Comparison of ENCODE assay signal across 25 mouse cellular contexts in genomic region chr5:149217524-149218357, GRCm38 (mm10). TPM values are rescaled to one million over a fixed set of nuclear protein-coding genes. Genes with fewer than 3 reads are reported as not detected.
A peak's percentile ranks its signal among the peaks of the same experiment; 100 is the strongest.
DNase-seq lines count a peak whose midpoint lies in the region; ATAC-seq and TF ChIP-seq lines count a peak whose summit lies in the region.
"Had no signal": no experiment of that assay in that cellular context is flagged by ENCODE, and none has a peak within 500 bp of the region (broad histone marks: within the 10 kb centered on the region; RNA-seq: fewer than 3 reads in every experiment).

No protein-coding gene starts in this region.

- dilution Hi-C loops in CH12.LX (cut with MboI; ENCODE audit: extremely low pct_ligation_motif_present, extremely low pct_unique_long_range_greater_than_20kb, low sequenced_read_pairs), result no loop called here

- TF ChIP-seq CTCF in CH12.LX (conservative IDR thresholded peaks at IDR 0.05 in 1 of 2, IDR thresholded peaks at IDR 0.05 in 1 of 2; ENCODE audit: low read depth in 2 of 2, low read length in 2 of 2), result no peak

- no peaks in the 10 kb centered on the region for H3K4me1 ChIP-seq in embryonic facial prominence, embryonic 15.5 days
- no peaks in the 10 kb centered on the region for H3K4me1 ChIP-seq in embryonic facial prominence, embryonic 10.5 days
- 0 out of 2 replicates have a peak, but pooled peaks cover 2% of the 10 kb centered on the region for H3K4me1 ChIP-seq in kidney, embryonic 16.5 days (ENCODE audit: insufficient read depth, low read length)
- no peaks in the 10 kb centered on the region for H3K4me1 ChIP-seq in kidney, embryonic 15.5 days
- H3K4me1 ChIP-seq in CH12.LX (ENCODE audit: control insufficient read depth in 1 of 2, insufficient read depth in 2 of 2), result peaks cover 0 to 4% of the 10 kb centered on the region in 2 experiments; a peak in 1 of 4 replicates
- peaks cover 53% of the 10 kb centered on the region for H3K4me1 ChIP-seq in liver, embryonic 13.5 days (replicated peaks)
- no peaks in the 10 kb centered on the region for H3K4me1 ChIP-seq in hindbrain, embryonic 16.5 days (ENCODE audit: control insufficient read depth, insufficient read depth, low read depth, low read length)
- H3K4me1 ChIP-seq: stomach, embryonic 15.5 days had no signal

- H3K4me2 ChIP-seq in embryonic facial prominence, embryonic 15.5 days (replicated peaks), result no peak overlapping the region
- H3K4me2 ChIP-seq in kidney, embryonic 16.5 days (replicated peaks; ENCODE audit: low read depth, low read length), result no peak overlapping the region
- no peak overlapping the region for H3K4me2 ChIP-seq in kidney, embryonic 15.5 days
- no peak overlapping the region for H3K4me2 ChIP-seq in CH12.LX (ENCODE audit: insufficient read depth, low read depth, poor library complexity, severe bottlenecking)
- peak overlapping the region; percentile 8; the same call in 1 of the 2 replicates for H3K4me2 ChIP-seq in liver, embryonic 13.5 days
- no peak overlapping the region for H3K4me2 ChIP-seq in hindbrain, embryonic 16.5 days (ENCODE audit: low read length)
- H3K4me2 ChIP-seq: heart, embryonic 13.5 days; hindbrain, embryonic 14.5 days; lung, embryonic 14.5 days; stomach, embryonic 15.5 days had no signal

- no peaks in the 10 kb centered on the region for H3K79me2 ChIP-seq in CH12.LX (replicated peaks; ENCODE audit: control insufficient read depth, extremely low read depth, insufficient read depth, poor library complexity, severe bottlenecking)

- TF ChIP-seq POLR2A in CH12.LX (IDR thresholded peaks at IDR 0.05; ENCODE audit: low read depth, low read length), result peak; percentile 34; the same call in 1 of the 2 replicates

- no peak overlapping the region for H3K9ac ChIP-seq in embryonic facial prominence, embryonic 15.5 days
- no peak overlapping the region for H3K9ac ChIP-seq in kidney, embryonic 16.5 days (replicated peaks; ENCODE audit: low read length)
- no peak overlapping the region for H3K9ac ChIP-seq in kidney, embryonic 15.5 days
- no peak overlapping the region for H3K9ac ChIP-seq in CH12.LX (ENCODE audit: insufficient read depth, low read depth)
- H3K9ac ChIP-seq in liver, embryonic 13.5 days, result no peak overlapping the region
- no peak overlapping the region for H3K9ac ChIP-seq in hindbrain, embryonic 16.5 days (ENCODE audit: low read depth, low read length)
- H3K9ac ChIP-seq: heart, embryonic 13.5 days; hindbrain, embryonic 14.5 days; lung, embryonic 14.5 days; stomach, embryonic 15.5 days had no signal

- WGBS in embryonic facial prominence, embryonic 15.5 days, result 76% methylated on average over 6 of the region's 6 CpGs
- WGBS in embryonic facial prominence, embryonic 10.5 days, result 82% methylated on average over 6 of the region's 6 CpGs
- WGBS in kidney, embryonic 16.5 days, result 74% methylated on average over 6 of the region's 6 CpGs
- WGBS in kidney, embryonic 15.5 days, result 85% methylated on average over 6 of the region's 6 CpGs
- WGBS in liver, embryonic 13.5 days (ENCODE audit: insufficient replicate concordance), result 43% methylated on average over 6 of the region's 6 CpGs
- 86% methylated on average over 6 of the region's 6 CpGs for WGBS in hindbrain, embryonic 16.5 days

- H3K27ac ChIP-seq in embryonic facial prominence, embryonic 15.5 days (replicated peaks), result no peak overlapping the region
- no peak overlapping the region for H3K27ac ChIP-seq in embryonic facial prominence, embryonic 10.5 days (replicated peaks)
- no peak overlapping the region for H3K27ac ChIP-seq in kidney, embryonic 16.5 days (ENCODE audit: low read length)
- no peak overlapping the region for H3K27ac ChIP-seq in kidney, embryonic 15.5 days
- no peak overlapping the region for H3K27ac ChIP-seq in CH12.LX (ENCODE audit: insufficient read depth, low read depth)
- peak overlapping the region; percentile 47 for H3K27ac ChIP-seq in liver, embryonic 13.5 days
- no peak overlapping the region for H3K27ac ChIP-seq in hindbrain, embryonic 16.5 days (ENCODE audit: low read depth, low read length)
- H3K27ac ChIP-seq: heart, embryonic 13.5 days; hindbrain, embryonic 14.5 days; kidney, postnatal 0 days; left cerebral cortex, adult 2 months; stomach, embryonic 15.5 days had no signal

- H3K27me3 ChIP-seq in embryonic facial prominence, embryonic 15.5 days, result no peaks in the 10 kb centered on the region
- no peaks in the 10 kb centered on the region for H3K27me3 ChIP-seq in embryonic facial prominence, embryonic 10.5 days (replicated peaks; ENCODE audit: low read depth, poor library complexity, severe bottlenecking)
- no peaks in the 10 kb centered on the region for H3K27me3 ChIP-seq in kidney, embryonic 16.5 days (ENCODE audit: insufficient read depth, low read length)
- H3K27me3 ChIP-seq in kidney, embryonic 15.5 days, result no peaks in the 10 kb centered on the region
- no peaks in the 10 kb centered on the region for H3K27me3 ChIP-seq in CH12.LX (replicated peaks)
- H3K27me3 ChIP-seq in liver, embryonic 13.5 days, result no peaks in the 10 kb centered on the region
- no peaks in the 10 kb centered on the region for H3K27me3 ChIP-seq in hindbrain, embryonic 16.5 days (replicated peaks; ENCODE audit: control insufficient read depth, insufficient read depth, low read length)
- H3K27me3 ChIP-seq: heart, embryonic 13.5 days; Patski; stomach, embryonic 15.5 days had no signal

- no peak for TF ChIP-seq RAD21 in CH12.LX (IDR thresholded peaks at IDR 0.05; ENCODE audit: low read depth, low read length)

- in situ Hi-C loops in CH12.LX (cut with MboI; ENCODE audit: low pct_ligation_motif_present, low pct_unique_long_range_greater_than_20kb, low sequenced_read_pairs), result no loop called here

- ATAC-seq in embryonic facial prominence, embryonic 15.5 days (ENCODE audit: insufficient number of reproducible peaks, low FRiP score, low TSS enrichment, low read depth), result 0 out of 2 replicates have a peak, but pooled peaks have one; percentile 25
- 0 out of 2 replicates have a peak, but pooled peaks have one; percentile 39 for ATAC-seq in kidney, embryonic 16.5 days (ENCODE audit: low FRiP score, low TSS enrichment)
- ATAC-seq in kidney, embryonic 15.5 days (replicated peaks; ENCODE audit: low FRiP score), result no peak
- peak; percentile 56 for ATAC-seq in liver, embryonic 13.5 days (ENCODE audit: low read depth)
- ATAC-seq in hindbrain, embryonic 16.5 days, result no peak
- ATAC-seq: forebrain, embryonic 16.5 days; Patski had no signal

- peaks cover 41% of the 10 kb centered on the region for H3K36me3 ChIP-seq in embryonic facial prominence, embryonic 15.5 days
- peaks cover 53% of the 10 kb centered on the region for H3K36me3 ChIP-seq in embryonic facial prominence, embryonic 10.5 days (replicated peaks)
- H3K36me3 ChIP-seq in kidney, embryonic 16.5 days (ENCODE audit: insufficient read depth, low read length), result peaks cover 42% of the 10 kb centered on the region
- peaks cover 50% of the 10 kb centered on the region for H3K36me3 ChIP-seq in kidney, embryonic 15.5 days
- peaks cover 33 to 47% of the 10 kb centered on the region in 2 experiments for H3K36me3 ChIP-seq in CH12.LX (replicated peaks in 1 of 2; ENCODE audit: control insufficient read depth in 1 of 2, insufficient read depth in 1 of 2, low read length in 1 of 2)
- H3K36me3 ChIP-seq in liver, embryonic 13.5 days, result peaks cover 44% of the 10 kb centered on the region
- peaks cover 31% of the 10 kb centered on the region for H3K36me3 ChIP-seq in hindbrain, embryonic 16.5 days (ENCODE audit: control insufficient read depth, insufficient read depth, low read length)

- no peak for TF ChIP-seq EP300 in CH12.LX (IDR thresholded peaks at IDR 0.05; ENCODE audit: low read length)

- no peak overlapping the region for H3K4me3 ChIP-seq in embryonic facial prominence, embryonic 15.5 days (replicated peaks)
- no peak overlapping the region for H3K4me3 ChIP-seq in embryonic facial prominence, embryonic 10.5 days
- no peak overlapping the region for H3K4me3 ChIP-seq in kidney, embryonic 16.5 days (ENCODE audit: low read length)
- no peak overlapping the region for H3K4me3 ChIP-seq in kidney, embryonic 15.5 days (replicated peaks)
- no peak overlapping the region for H3K4me3 ChIP-seq in CH12.LX (replicated peaks in 1 of 3; ENCODE audit: low read depth in 2 of 3, low read length in 2 of 3, poor library complexity in 1 of 3)
- H3K4me3 ChIP-seq in liver, embryonic 13.5 days (replicated peaks), result no peak overlapping the region
- no peak overlapping the region for H3K4me3 ChIP-seq in hindbrain, embryonic 16.5 days (ENCODE audit: low read length)
- H3K4me3 ChIP-seq: heart, embryonic 13.5 days; left cerebral cortex, adult 2 months; stomach, embryonic 15.5 days had no signal

- no peaks in the 10 kb centered on the region for H3K9me3 ChIP-seq in embryonic facial prominence, embryonic 15.5 days (replicated peaks)
- peaks cover 8% of the 10 kb centered on the region; the same call in 1 of the 2 replicates for H3K9me3 ChIP-seq in embryonic facial prominence, embryonic 10.5 days
- no peaks in the 10 kb centered on the region for H3K9me3 ChIP-seq in kidney, embryonic 16.5 days (ENCODE audit: low read length)
- H3K9me3 ChIP-seq in kidney, embryonic 15.5 days (replicated peaks), result no peaks in the 10 kb centered on the region
- H3K9me3 ChIP-seq in CH12.LX (replicated peaks; ENCODE audit: low read length), result peaks cover 10% of the 10 kb centered on the region
- no peaks in the 10 kb centered on the region for H3K9me3 ChIP-seq in liver, embryonic 13.5 days (replicated peaks)
- H3K9me3 ChIP-seq in hindbrain, embryonic 16.5 days (ENCODE audit: control insufficient read depth, low read length), result no peaks in the 10 kb centered on the region
- H3K9me3 ChIP-seq: heart, embryonic 13.5 days; stomach, embryonic 15.5 days had no signal

- no peak for DNase-seq in embryonic facial prominence, embryonic 10.5 days (ENCODE audit: low spot score)
- no peak for DNase-seq in CH12.LX (ENCODE audit: extremely low read depth)
- peak; percentile 16 for DNase-seq in liver, embryonic 13.5 days
- DNase-seq: adrenal gland, postnatal 36 days; cerebellum, adult 11 months; cerebellum, adult 9-11 months; gastrocnemius, postnatal 25 days; heart, adult 18-20 months; heart, postnatal 14 days; kidney, adult 11 months; layer of hippocampus, adult 9-11 months; lung, postnatal 4 days; thymus, postnatal 25 days had no signal

RNA-seq across cellular contexts. Expression of gene Hmgb1, which starts 33.5 kb away (rescaled TPM):
- 1,034 and 1,068 TPM in 2 replicates for polyA plus RNA-seq in embryonic facial prominence, embryonic 15.5 days (2015; fragmentation: Nextera tagmentation; extraction: Ambion mirVana)
- polyA plus RNA-seq in embryonic facial prominence, embryonic 10.5 days (2016; fragmentation: Nextera tagmentation; extraction: Ambion mirVana), result 1,556 and 1,753 TPM in 2 replicates
- polyA plus RNA-seq in kidney, embryonic 16.5 days (2015; fragmentation: Nextera tagmentation; extraction: Ambion mirVana), result 1,366 and 1,384 TPM in 2 replicates
- polyA plus RNA-seq in kidney, embryonic 15.5 days (2015; fragmentation: Nextera tagmentation; extraction: Ambion mirVana), result 1,463 and 1,782 TPM in 2 replicates
- total RNA-seq in CH12.LX (2012; rRNA removed) (288 and 491 TPM in 2 replicates), CH12.LX (2014; rRNA removed) (673 and 899 TPM in 2 replicates)
- 227 and 266 TPM in 2 replicates for polyA plus RNA-seq in CH12.LX (2012; ENCODE audit: insufficient read length, low read depth)
- 678 and 901 TPM in 2 replicates for polyA plus RNA-seq in liver, embryonic 13.5 days (2015; fragmentation: Nextera tagmentation; extraction: Ambion mirVana)
- polyA plus RNA-seq in hindbrain, embryonic 16.5 days (2015; fragmentation: Nextera tagmentation; extraction: Ambion mirVana), result 634 and 655 TPM in 2 replicates

RNA-seq across cellular contexts. Expression of gene Uspl1, which starts 33.6 kb away (rescaled TPM):
- 36.0 and 36.2 TPM in 2 replicates for polyA plus RNA-seq in embryonic facial prominence, embryonic 15.5 days (2015; fragmentation: Nextera tagmentation; extraction: Ambion mirVana)
- 76.3 and 78.3 TPM in 2 replicates for polyA plus RNA-seq in embryonic facial prominence, embryonic 10.5 days (2016; fragmentation: Nextera tagmentation; extraction: Ambion mirVana)
- 41.1 and 45.2 TPM in 2 replicates for polyA plus RNA-seq in kidney, embryonic 16.5 days (2015; fragmentation: Nextera tagmentation; extraction: Ambion mirVana)
- 40.0 and 44.8 TPM in 2 replicates for polyA plus RNA-seq in kidney, embryonic 15.5 days (2015; fragmentation: Nextera tagmentation; extraction: Ambion mirVana)
- total RNA-seq in CH12.LX (2012; rRNA removed) (37.9 and 46.8 TPM in 2 replicates), CH12.LX (2014; rRNA removed) (40.2 and 43.1 TPM in 2 replicates)
- 37.7 and 41.6 TPM in 2 replicates for polyA plus RNA-seq in CH12.LX (2012; ENCODE audit: insufficient read length, low read depth)
- polyA plus RNA-seq in liver, embryonic 13.5 days (2015; fragmentation: Nextera tagmentation; extraction: Ambion mirVana), result 24.2 and 28.6 TPM in 2 replicates
- polyA plus RNA-seq in hindbrain, embryonic 16.5 days (2015; fragmentation: Nextera tagmentation; extraction: Ambion mirVana), result 48.4 and 52.0 TPM in 2 replicates

RNA-seq across cellular contexts. Expression of gene Alox5ap, which starts 46.8 kb away (rescaled TPM):
- 18.0 and 24.0 TPM in 2 replicates for polyA plus RNA-seq in embryonic facial prominence, embryonic 15.5 days (2015; fragmentation: Nextera tagmentation; extraction: Ambion mirVana)
- polyA plus RNA-seq in embryonic facial prominence, embryonic 10.5 days (2016; fragmentation: Nextera tagmentation; extraction: Ambion mirVana), result 5.5 and 5.8 TPM in 2 replicates
- 12.6 and 17.8 TPM in 2 replicates for polyA plus RNA-seq in kidney, embryonic 16.5 days (2015; fragmentation: Nextera tagmentation; extraction: Ambion mirVana)
- polyA plus RNA-seq in kidney, embryonic 15.5 days (2015; fragmentation: Nextera tagmentation; extraction: Ambion mirVana), result 12.4 and 13.3 TPM in 2 replicates
- total RNA-seq in CH12.LX (2012; rRNA removed), result 1.6 and 2.0 TPM in 2 replicates
- total RNA-seq in CH12.LX (2014; rRNA removed), result 6.7 and 9.9 TPM in 2 replicates
- polyA plus RNA-seq in CH12.LX (2012; ENCODE audit: insufficient read length, low read depth), result 23.0 and 26.4 TPM in 2 replicates
- 22.5 and 24.7 TPM in 2 replicates for polyA plus RNA-seq in liver, embryonic 13.5 days (2015; fragmentation: Nextera tagmentation; extraction: Ambion mirVana)
- polyA plus RNA-seq in hindbrain, embryonic 16.5 days (2015; fragmentation: Nextera tagmentation; extraction: Ambion mirVana), result 10.1 and 13.3 TPM in 2 replicates

Comparison
In these comparisons a context has a peak if more than half of its experiments do, and no peak if none do; other contexts are left out.
1. ATAC-seq: peak in embryonic facial prominence, embryonic 15.5 days (single experiment), kidney, embryonic 16.5 days (single experiment) and liver, embryonic 13.5 days (single experiment); none in kidney, embryonic 15.5 days (single experiment) and hindbrain, embryonic 16.5 days (single experiment).